Comparison of ENCODE assay signal across 15 mouse cellular contexts in the genomic region with DNA sequence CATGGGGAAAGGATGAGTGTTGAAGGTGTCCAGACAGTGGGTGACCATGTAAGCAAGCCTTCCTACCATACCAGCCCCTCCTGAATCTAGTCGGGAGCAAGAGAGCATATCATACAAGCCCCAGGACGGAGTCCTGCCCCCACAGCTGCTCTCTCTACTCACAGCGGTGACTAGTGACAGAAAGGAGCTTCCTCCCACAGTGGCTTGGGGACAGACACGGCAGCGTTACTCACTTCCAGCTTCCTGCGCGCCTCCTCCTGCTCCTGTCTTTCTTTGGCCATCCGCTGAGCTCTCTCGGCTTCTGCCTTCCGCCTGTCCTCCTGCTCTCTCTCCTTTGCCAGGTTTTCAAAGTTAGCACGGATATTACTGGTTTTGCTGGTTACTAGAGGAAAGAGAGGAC.
"Had no signal": no experiment of that assay in that cellular context is flagged by ENCODE, and none has a peak within 500 bp of the region (broad histone marks: within the 10 kb centered on the region; RNA-seq: fewer than 3 reads in every experiment).

No protein-coding gene starts in this region.

- DNase-seq: kidney, adult 2 months; kidney, postnatal 25 days; liver, embryonic 13.5 days; lung, adult 2 months; lung, postnatal 14 days; lung, postnatal 4 days; right cerebral cortex, postnatal 25 days; spleen, adult 18-20 months; thymus, postnatal 36 days had no signal

- H3K9me3 ChIP-seq: liver, embryonic 13.5 days; midbrain, embryonic 10.5 days; midbrain, embryonic 13.5 days; stomach, embryonic 15.5 days had no signal

- H3K27ac ChIP-seq: kidney, postnatal 0 days; liver, embryonic 13.5 days; midbrain, embryonic 10.5 days; midbrain, embryonic 13.5 days; stomach, embryonic 15.5 days had no signal

- H3K27me3 ChIP-seq: liver, embryonic 13.5 days; midbrain, embryonic 13.5 days; stomach, embryonic 15.5 days had no signal

- H3K4me3 ChIP-seq: liver, embryonic 13.5 days; midbrain, embryonic 10.5 days; midbrain, embryonic 13.5 days; stomach, embryonic 15.5 days had no signal

- H3K4me1 ChIP-seq: liver, embryonic 13.5 days; midbrain, embryonic 10.5 days; midbrain, embryonic 13.5 days; stomach, embryonic 15.5 days had no signal

- ATAC-seq: intestine, postnatal 0 days; midbrain, embryonic 13.5 days; midbrain, embryonic 16.5 days had no signal
